10 mouse cellular contexts compared by ENCODE assay signal in genomic region chr12:117627311-117627710, GRCm38 (mm10).
DNase-seq lines count a peak whose midpoint lies in the region; ATAC-seq lines count a peak whose summit lies in the region.
"Had no signal": no experiment of that assay in that cellular context is flagged by ENCODE, and none has a peak within 500 bp of the region (broad histone marks: within the 10 kb centered on the region; RNA-seq: fewer than 3 reads in every experiment).

No protein-coding gene starts in this region.

- H3K4me1 ChIP-seq in intestine, embryonic 15.5 days (replicated peaks): no peaks in the 10 kb centered on the region
- peaks cover 11% of the 10 kb centered on the region for H3K4me1 ChIP-seq in neural tube, embryonic 12.5 days

- H3K27me3 ChIP-seq in intestine, embryonic 15.5 days (replicated peaks): no peaks in the 10 kb centered on the region
- 0 out of 2 replicates have a peak, but pooled peaks cover 5% of the 10 kb centered on the region for H3K27me3 ChIP-seq in neural tube, embryonic 12.5 days (replicated peaks)
- H3K27me3 ChIP-seq: limb, embryonic 12.5 days had no signal

- no peak overlapping the region for H3K9ac ChIP-seq in intestine, embryonic 15.5 days
- no peak overlapping the region for H3K9ac ChIP-seq in neural tube, embryonic 12.5 days
- H3K9ac ChIP-seq: limb, embryonic 12.5 days had no signal

- H3K4me2 ChIP-seq in intestine, embryonic 15.5 days (replicated peaks): no peak overlapping the region
- H3K4me2 ChIP-seq in neural tube, embryonic 12.5 days (replicated peaks): no peak overlapping the region
- H3K4me2 ChIP-seq: limb, embryonic 12.5 days had no signal

- no peak overlapping the region for H3K4me3 ChIP-seq in intestine, embryonic 15.5 days (replicated peaks)
- no peak overlapping the region for H3K4me3 ChIP-seq in neural tube, embryonic 12.5 days
- H3K4me3 ChIP-seq: limb, embryonic 12.5 days had no signal

- H3K27ac ChIP-seq in intestine, embryonic 15.5 days: no peak overlapping the region
- no peak overlapping the region for H3K27ac ChIP-seq in neural tube, embryonic 12.5 days
- H3K27ac ChIP-seq: limb, embryonic 12.5 days; macrophage had no signal

- no peaks in the 10 kb centered on the region for H3K36me3 ChIP-seq in intestine, embryonic 15.5 days
- no peaks in the 10 kb centered on the region for H3K36me3 ChIP-seq in neural tube, embryonic 12.5 days
- H3K36me3 ChIP-seq: limb, embryonic 12.5 days had no signal

- H3K9me3 ChIP-seq in intestine, embryonic 15.5 days: no peaks in the 10 kb centered on the region
- H3K9me3 ChIP-seq in neural tube, embryonic 12.5 days: no peaks in the 10 kb centered on the region
- H3K9me3 ChIP-seq: limb, embryonic 12.5 days had no signal

- peak; percentile 30 for DNase-seq in layer of hippocampus, adult 9-11 months
- no peak for DNase-seq in layer of hippocampus, postnatal 36 days
- peak; percentile 55 for DNase-seq in embryo, embryonic 11 days
- no peak for DNase-seq in adrenal gland, postnatal 25 days
- no peak for DNase-seq in thymus, postnatal 10 days (ENCODE audit: low spot score in 2 of 2)
- no peak for DNase-seq in thymus, postnatal 0 days (ENCODE audit: low spot score)

- peak; percentile 69 for ATAC-seq in intestine, embryonic 15.5 days
- peak; percentile 99 for ATAC-seq in neural tube, embryonic 12.5 days (ENCODE audit: low FRiP score, low read depth)

- 31% methylated on average over 2 of the region's 2 CpGs for WGBS in intestine, embryonic 15.5 days
- 14% methylated on average over 2 of the region's 2 CpGs for WGBS in neural tube, embryonic 12.5 days

Comparison
In these comparisons a context has a peak if more than half of its experiments do, and no peak if none do; other contexts are left out.
1. DNase-seq: peak in layer of hippocampus, adult 9-11 months (single experiment) and embryo, embryonic 11 days (single experiment); none in layer of hippocampus, postnatal 36 days (0 of 2), adrenal gland, postnatal 25 days (single experiment), thymus, postnatal 10 days (0 of 2) and thymus, postnatal 0 days (single experiment).